Mouse (Mus musculus): ENCODE data around the gene Elf2.

GRCm38 (mm10) chr3:51228038-51228820, 112.2 kb downstream of the Elf2 start:
- TF ChIP-seq CHD1 (IDR thresholded peaks at IDR 0.05; ENCODE audit: low read depth, low read length) (no peak), POLR2A (IDR thresholded peaks at IDR 0.05; ENCODE audit: control insufficient read depth in 1 of 2, insufficient read depth in 1 of 2, low read depth in 1 of 2, low read length in 2 of 2, poor library complexity in 1 of 2) (no peak), USF2 (IDR thresholded peaks at IDR 0.05; ENCODE audit: borderline replicate concordance in 1 of 2, insufficient read depth in 1 of 2, low read depth in 1 of 2, low read length in 2 of 2) (no peak)
